Mouse (Mus musculus) CH12.LX (cell line): ENCODE data around the gene Lhfpl3. TPM values are rescaled to one million over a fixed set of nuclear protein-coding genes. Genes with fewer than 3 reads are reported as not detected.

Source experiments
- DNase-seq: peaks from one replicate; pipeline ENCODE4 v3.0.0-alpha.2; 2013; ENCODE audit errors: extremely low read depth
- H3K27ac ChIP-seq: 2 replicates; pipeline ENCODE4 v1.5.1; 2012; ENCODE audit warnings: low read depth, mild to moderate bottlenecking, control low read depth, moderate library complexity; ENCODE audit not compliant: insufficient read depth
- H3K27me3 ChIP-seq: replicated peaks from 2 replicates; pipeline ENCODE3; 2012; ENCODE audit warnings: inconsistent platforms
- H3K36me3 ChIP-seq, 2 experiments: replicated peaks in 1 of 2; 2 replicates each; pipeline versions ENCODE3 to v1.6.1; 2012; ENCODE audit warnings: inconsistent platforms in 1 of 2, low read length in 1 of 2, mild to moderate bottlenecking in 1 of 2, mixed read lengths in 1 of 2, moderate library complexity in 1 of 2; ENCODE audit not compliant: control insufficient read depth in 1 of 2, insufficient read depth in 1 of 2
- H3K4me1 ChIP-seq, 2 experiments: 2 replicates each; pipeline ENCODE4 v1.6.1; 2012; ENCODE audit warnings: inconsistent platforms in 1 of 2, moderate library complexity in 1 of 2; ENCODE audit not compliant: insufficient read depth in 2 of 2, control insufficient read depth in 1 of 2
- H3K4me2 ChIP-seq: 2 replicates; pipeline ENCODE4 v1.6.1; 2012; ENCODE audit warnings: low read depth, mild to moderate bottlenecking, control low read depth; ENCODE audit not compliant: poor library complexity, insufficient read depth, severe bottlenecking
- H3K4me3 ChIP-seq, 3 experiments: fragments of 150-350 bp in 1 of 3; sonication (generic) in 1 of 3; replicated peaks in 1 of 3; 2 replicates each; pipeline versions ENCODE3 to v1.5.1; 2011 to 2012; ENCODE audit warnings: low read depth in 2 of 3, low read length in 2 of 3, mild to moderate bottlenecking in 2 of 3, moderate library complexity in 2 of 3, control low read depth in 1 of 3, improper control_type of control experiment in 1 of 3, inconsistent platforms in 1 of 3, mixed read lengths in 1 of 3; ENCODE audit not compliant: poor library complexity in 1 of 3
- H3K79me2 ChIP-seq: replicated peaks from 2 replicates; pipeline ENCODE4 v1.6.1; 2012; ENCODE audit warnings: mild to moderate bottlenecking, moderate library complexity; ENCODE audit not compliant: control insufficient read depth, poor library complexity, insufficient read depth, severe bottlenecking; ENCODE audit errors: extremely low read depth
- H3K9ac ChIP-seq: 2 replicates; pipeline ENCODE4 v1.6.1; 2012; ENCODE audit warnings: low read depth, mild to moderate bottlenecking, control low read depth, moderate library complexity; ENCODE audit not compliant: insufficient read depth
- H3K9me3 ChIP-seq: replicated peaks from 2 replicates; pipeline ENCODE3; 2012; ENCODE audit warnings: low read length, inconsistent platforms, mixed read lengths
- BHLHE40 ChIP-seq: IDR thresholded peaks from 2 replicates; pipeline ENCODE4 v1.6.1; 2011; ENCODE audit warnings: mild to moderate bottlenecking, low read depth, low read length, improper control_type of control experiment
- E2F4 ChIP-seq: IDR thresholded peaks from 2 replicates; pipeline ENCODE4 v1.6.1; 2011; ENCODE audit warnings: low read depth, low read length, improper control_type of control experiment; ENCODE audit not compliant: insufficient replicate concordance
- ELF1 ChIP-seq: IDR thresholded peaks from 2 replicates; pipeline ENCODE4 v1.6.1; 2014; ENCODE audit warnings: low read depth, mild to moderate bottlenecking, inconsistent platforms, low read length, improper control_type of control experiment
- EP300 ChIP-seq: IDR thresholded peaks from 2 replicates; pipeline ENCODE4 v1.6.1; 2011; ENCODE audit warnings: low read length, improper control_type of control experiment
- ETS1 ChIP-seq: conservative IDR thresholded peaks from 2 replicates; pipeline ENCODE4 v1.6.1; 2012; ENCODE audit warnings: low read depth, mild to moderate bottlenecking, inconsistent platforms, low read length, improper control_type of control experiment, moderate library complexity
- IRF4 ChIP-seq: IDR thresholded peaks from 2 replicates; pipeline ENCODE4 v1.6.1; 2014; ENCODE audit warnings: low read depth, mild to moderate bottlenecking, inconsistent platforms, low read length, improper control_type of control experiment
- JUN ChIP-seq: IDR thresholded peaks from 2 replicates; pipeline ENCODE4 v1.6.1; 2011; ENCODE audit warnings: low read depth, mild to moderate bottlenecking, low read length, improper control_type of control experiment, moderate library complexity; ENCODE audit not compliant: insufficient read depth
- JUND ChIP-seq: conservative IDR thresholded peaks from 2 replicates; pipeline ENCODE4 v1.6.1; 2011; ENCODE audit warnings: low read depth, low read length, improper control_type of control experiment
- KAT2A ChIP-seq: IDR thresholded peaks from 2 replicates; pipeline ENCODE4 v1.6.1; 2012; ENCODE audit warnings: low read length, improper control_type of control experiment, inconsistent platforms; ENCODE audit not compliant: insufficient replicate concordance
- MAFK ChIP-seq: IDR thresholded peaks from 2 replicates; pipeline ENCODE4 v1.6.1; 2011; ENCODE audit warnings: low read length, improper control_type of control experiment; ENCODE audit not compliant: insufficient replicate concordance
- MAZ ChIP-seq: IDR thresholded peaks from 2 replicates; pipeline ENCODE4 v1.6.1; 2012; ENCODE audit warnings: low read depth, mild to moderate bottlenecking, inconsistent platforms, low read length, improper control_type of control experiment, moderate library complexity
- NELFE ChIP-seq: IDR thresholded peaks from 2 replicates; pipeline ENCODE4 v1.6.1; 2011; ENCODE audit warnings: low read depth, low read length, improper control_type of control experiment
- PAX5 ChIP-seq: IDR thresholded peaks from 2 replicates; pipeline ENCODE4 v1.6.1; 2012; ENCODE audit warnings: low read length, inconsistent platforms, mixed read lengths
- POLR2A ChIP-seq: IDR thresholded peaks from 2 replicates; pipeline ENCODE4 v1.6.1; 2011; ENCODE audit warnings: low read depth, mild to moderate bottlenecking, improper control_type of control experiment, low read length
- POLR2AphosphoS2 ChIP-seq: IDR thresholded peaks from 2 replicates; pipeline ENCODE4 v1.6.1; 2011; ENCODE audit warnings: low read depth, low read length, improper control_type of control experiment
- RCOR1 ChIP-seq: conservative IDR thresholded peaks from 2 replicates; pipeline ENCODE4 v1.6.1; 2012; ENCODE audit warnings: low read depth, mild to moderate bottlenecking, inconsistent platforms, low read length, improper control_type of control experiment
- TBP ChIP-seq: conservative IDR thresholded peaks from 2 replicates; pipeline ENCODE4 v1.6.1; 2011; ENCODE audit warnings: low read depth, low read length, improper control_type of control experiment
- USF1 ChIP-seq: IDR thresholded peaks from 2 replicates; pipeline ENCODE4 v1.6.1; 2014; ENCODE audit warnings: low read depth, mild to moderate bottlenecking, inconsistent platforms, low read length, improper control_type of control experiment
- USF2 ChIP-seq: conservative IDR thresholded peaks from 2 replicates; pipeline ENCODE4 v1.6.1; 2011; ENCODE audit warnings: low read depth, low read length, improper control_type of control experiment
- ZC3H11A ChIP-seq: IDR thresholded peaks from 2 replicates; pipeline ENCODE4 v1.6.1; 2012; ENCODE audit warnings: low read depth, mild to moderate bottlenecking, inconsistent platforms, low read length, improper control_type of control experiment
- ZMIZ1 ChIP-seq: IDR thresholded peaks from 2 replicates; pipeline ENCODE4 v1.6.1; 2012; ENCODE audit warnings: low read depth, mild to moderate bottlenecking, inconsistent platforms, low read length, improper control_type of control experiment
- dilution Hi-C: fragments of 300-500 bp; cut with MboI; formaldehyde crosslinking; loops from 2 replicates; pipeline ENCODE4 v1.14.3; 2020; ENCODE audit warnings: low sequenced_read_pairs; ENCODE audit not compliant: extremely low pct_unique_long_range_greater_than_20kb, extremely low pct_ligation_motif_present
- in situ Hi-C: fragments of 300-500 bp; cut with MboI; formaldehyde crosslinking; loops from 3 replicates; pipeline ENCODE4 v1.14.3; 2019; ENCODE audit warnings: low sequenced_read_pairs, low pct_ligation_motif_present, low pct_unique_long_range_greater_than_20kb, mixed read lengths
- polyA plus RNA-seq: library from polyadenylated mRNA; unstranded; fragments of >175 nt; gene quantifications from 2 replicates; pipeline ENCODE4 v1.2.1, GENCODE M21; 2012; ENCODE audit warnings: low read depth; ENCODE audit not compliant: insufficient read length
- total RNA-seq, 2 experiments: library from RNA; depleted of rRNA; stranded (reverse); fragments of 300-350 nt in 1 of 2; fragments of >200 nt in 1 of 2; gene quantifications; 2 replicates each; pipeline ENCODE4 v1.2.3; 2012 to 2014

Lhfpl3 gene
- total and polyA plus RNA-seq, 3 experiments = 0.08 to 0.11 TPM; not detected in 1

DNA sequence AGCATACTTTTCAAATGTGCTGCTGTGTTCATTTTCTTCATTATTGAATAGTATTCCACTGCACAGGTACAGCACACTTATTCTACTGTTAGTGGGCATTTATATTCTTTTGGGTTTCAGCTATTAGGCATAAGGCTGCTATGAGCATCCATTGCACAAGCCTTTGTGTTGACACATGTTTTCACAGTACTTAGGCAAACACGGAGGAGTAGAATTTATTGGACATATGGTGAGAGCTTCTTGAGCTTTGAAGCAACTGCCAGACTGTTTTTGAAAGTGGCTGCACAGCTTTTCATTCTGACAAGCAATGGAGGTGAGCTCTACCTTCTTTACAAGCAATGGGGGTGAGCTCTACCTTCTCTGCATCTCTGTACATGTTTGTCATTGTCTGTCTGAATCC lies 49.5 kb downstream of the Lhfpl3 start:
- Histone ChIP-seq H3K9ac (no peak overlapping the region), H3K79me2 (no peaks in the 10 kb centered on the region), H3K4me1 (peaks cover 0 to under 1% of the 10 kb centered on the region in 2 experiments; a peak in 1 of 4 replicates), H3K9me3 (no peaks in the 10 kb centered on the region), H3K36me3 (no peaks in the 10 kb centered on the region), H3K4me3 (no peak overlapping the region), H3K4me2 (no peak overlapping the region), H3K27me3 (no peaks in the 10 kb centered on the region), H3K27ac (no peak overlapping the region)
- DNase-seq = no peak
- dilution Hi-C loops = no loop called here
- in situ Hi-C loops = no loop called here
- TF ChIP-seq NELFE (no peak), JUND (no peak), PAX5 (no peak), ETS1 (no peak), MAZ (no peak), USF2 (no peak), ZC3H11A (no peak), EP300 (no peak), ZMIZ1 (no peak), KAT2A (no peak), ELF1 (no peak), POLR2A (no peak), E2F4 (no peak), MAFK (no peak), IRF4 (no peak), BHLHE40 (no peak), USF1 (no peak), JUN (no peak), RCOR1 (no peak), TBP (no peak)

DNA sequence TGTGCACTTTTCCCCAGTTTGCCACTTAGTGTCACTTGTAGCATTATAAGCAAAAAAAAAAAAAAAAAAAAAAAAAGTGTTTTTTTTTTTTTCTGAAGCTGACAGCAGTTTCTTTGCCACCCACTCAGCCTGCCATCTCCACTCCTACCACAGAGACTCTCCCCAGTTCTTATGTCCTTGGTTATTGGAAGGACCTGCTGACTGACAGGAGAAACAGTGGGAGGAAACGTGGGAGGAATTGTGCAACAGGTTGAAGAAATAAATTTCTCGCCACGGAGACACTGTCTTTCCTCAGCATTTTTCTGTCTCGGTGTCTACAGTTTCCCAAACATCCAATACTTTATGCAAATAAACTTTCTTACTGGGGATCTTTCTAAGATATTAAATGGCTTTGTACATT lies 67.6 kb downstream of the Lhfpl3 start:
- no peak overlapping the region for H3K27ac ChIP-seq
- TF ChIP-seq POLR2AphosphoS2 (no peak), ELF1 (no peak), IRF4 (no peak)
- H3K9ac ChIP-seq = no peak overlapping the region
- no peaks in the 10 kb centered on the region for H3K27me3 ChIP-seq
- H3K9me3 ChIP-seq = no peaks in the 10 kb centered on the region
- in situ Hi-C loops = no loop called here
- no peaks in the 10 kb centered on the region for H3K36me3 ChIP-seq
- H3K79me2 ChIP-seq = no peaks in the 10 kb centered on the region
- no peak overlapping the region for H3K4me3 ChIP-seq
- dilution Hi-C loops = no loop called here
- H3K4me1 ChIP-seq = no peaks in the 10 kb centered on the region
- DNase-seq = no peak
- H3K4me2 ChIP-seq = no peak overlapping the region
